Mouse (Mus musculus) CH12F3 (cell line): Measurements from ENCODE around the gene Tom1l2.

ENCODE experiments used
- in situ Hi-C: fragments of 300-500 bp; cut with MboI; formaldehyde crosslinking; loops from 2 replicates; pipeline ENCODE4 v1.14.3; 2020; ENCODE audit warnings: low sequenced_read_pairs

Gene Tom1l2

GRCm38 (mm10) chr11:60351388-60351787, 1.3 kb downstream of the Tom1l2 start:
- in situ Hi-C loops, result no loop called here

- in situ Hi-C loops, result no loop called here
These were observed 6.2 kb downstream of the Tom1l2 start for GRCm38 (mm10) chr11:60346537-60346936.

GRCm38 (mm10) chr11:60345868-60346267, 6.8 kb downstream of the Tom1l2 start:
- in situ Hi-C loops, result no loop called here

DNA sequence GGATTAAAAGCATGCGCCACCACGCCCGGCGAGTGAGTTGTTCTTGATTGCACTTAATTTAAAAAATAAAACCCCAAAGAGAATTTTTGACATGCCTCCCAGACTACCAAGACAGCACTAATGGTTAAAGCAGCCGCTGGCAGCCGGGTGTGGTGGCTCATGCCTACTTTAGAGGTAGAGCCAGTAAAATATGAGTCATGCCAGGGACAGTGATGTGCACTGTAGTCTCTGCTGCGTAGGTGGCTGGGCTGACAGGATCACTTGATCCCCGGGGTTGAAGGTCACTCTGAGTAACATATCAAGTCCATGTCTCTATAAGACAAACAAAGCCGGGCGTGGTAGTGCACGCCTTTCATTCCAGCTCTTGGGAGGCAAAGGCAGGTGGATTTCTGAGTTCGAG, 13.3 kb downstream of the Tom1l2 start:
- in situ Hi-C loops, result no loop called here

DNA sequence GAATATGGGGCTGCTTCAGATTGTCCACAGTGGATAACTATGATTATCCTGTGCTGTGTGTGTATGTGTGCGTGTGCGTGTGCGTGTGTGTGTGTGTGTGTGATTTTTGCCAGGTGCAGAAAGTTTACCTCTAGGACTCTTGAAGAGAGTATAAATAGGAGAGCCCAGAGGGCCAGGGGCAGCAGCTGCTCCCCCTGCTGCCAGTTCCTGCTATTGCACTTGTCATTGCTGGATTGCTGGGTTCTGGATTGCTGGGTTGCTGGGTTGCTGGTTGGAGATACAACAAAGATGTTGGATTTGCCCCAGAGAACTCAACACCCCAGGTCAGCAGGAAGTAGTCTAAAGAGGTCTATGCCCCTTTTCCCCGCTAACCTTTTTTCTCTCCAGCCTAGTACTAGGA, 14.4 kb downstream of the Tom1l2 start:
- in situ Hi-C loops, result no loop called here

DNA sequence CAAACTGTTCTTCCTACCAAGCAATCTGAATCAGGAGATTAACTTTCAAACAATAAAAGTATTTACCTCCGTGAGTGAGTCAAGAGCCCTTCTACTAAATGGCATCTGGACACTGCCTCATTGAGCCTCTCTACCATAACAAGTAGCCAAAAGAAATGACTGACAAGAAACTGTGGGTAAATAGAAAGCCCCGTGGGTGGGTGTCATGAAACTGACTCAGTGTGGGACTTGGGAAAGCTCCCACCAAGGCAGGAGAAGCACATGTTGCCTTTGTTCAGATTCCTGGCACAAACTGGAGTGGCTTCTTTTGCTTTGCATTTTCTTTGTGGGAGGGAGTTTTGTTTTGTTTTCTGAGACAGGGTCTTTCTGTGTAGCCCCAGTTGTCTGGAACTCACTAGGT, 16.9 kb downstream of the Tom1l2 start:
- in situ Hi-C loops, result no loop called here

GRCm38 (mm10) chr11:60334124-60334523, 18.6 kb downstream of the Tom1l2 start:
- in situ Hi-C loops, result no loop called here

- in situ Hi-C loops, result no loop called here
These were observed 19.2 kb downstream of the Tom1l2 start for GRCm38 (mm10) chr11:60333461-60333860.

GRCm38 (mm10) chr11:60330551-60330950, 22.2 kb downstream of the Tom1l2 start:
- in situ Hi-C loops, result no loop called here

- in situ Hi-C loops, result no loop called here
These were observed 29.0 kb downstream of the Tom1l2 start for GRCm38 (mm10) chr11:60323731-60324130.

- in situ Hi-C loops, result no loop called here
These were observed 31.3 kb downstream of the Tom1l2 start for GRCm38 (mm10) chr11:60321438-60321837.

GRCm38 (mm10) chr11:60320426-60321037, 32.2 kb downstream of the Tom1l2 start:
- in situ Hi-C loops, result no loop called here

DNA sequence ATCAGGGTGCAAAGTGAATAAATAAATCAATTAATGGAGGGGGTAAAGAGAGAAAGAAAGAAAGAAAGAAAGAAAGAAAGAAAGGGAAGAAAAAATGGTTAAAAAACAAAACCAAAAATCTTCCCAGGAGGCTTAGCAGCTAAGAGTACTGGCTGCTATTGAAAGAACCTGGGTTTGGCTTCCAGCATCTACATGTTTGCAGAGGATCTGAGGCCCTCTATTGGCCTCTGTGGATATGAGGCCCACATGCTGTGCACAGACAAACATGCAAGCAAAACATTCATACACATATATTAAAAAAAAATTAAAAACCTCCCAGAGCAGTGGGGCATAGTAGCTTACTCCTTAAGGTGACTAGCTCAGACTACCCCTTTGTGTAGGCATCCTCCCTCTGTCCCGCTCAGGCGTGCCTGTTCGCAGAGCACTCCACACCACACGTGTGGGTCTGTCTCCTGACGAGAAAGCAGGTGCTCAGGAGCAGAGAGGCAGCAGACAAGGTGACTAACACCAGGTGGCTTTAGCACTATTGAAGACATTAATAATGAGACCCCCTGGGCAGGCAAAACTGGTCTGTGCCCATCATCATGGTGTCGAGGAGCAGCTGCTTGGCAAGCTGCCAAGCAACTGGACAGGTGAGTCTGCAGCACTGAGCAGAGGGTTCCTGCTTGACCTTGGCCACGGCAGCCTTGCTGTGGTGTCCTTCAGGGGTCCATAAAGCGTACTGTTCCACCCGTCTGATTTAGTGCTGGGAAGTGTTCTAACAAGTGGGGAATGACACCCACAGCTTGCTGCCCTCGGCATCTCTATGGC, 33.2 kb downstream of the Tom1l2 start:
- in situ Hi-C loops, result no loop called here

DNA sequence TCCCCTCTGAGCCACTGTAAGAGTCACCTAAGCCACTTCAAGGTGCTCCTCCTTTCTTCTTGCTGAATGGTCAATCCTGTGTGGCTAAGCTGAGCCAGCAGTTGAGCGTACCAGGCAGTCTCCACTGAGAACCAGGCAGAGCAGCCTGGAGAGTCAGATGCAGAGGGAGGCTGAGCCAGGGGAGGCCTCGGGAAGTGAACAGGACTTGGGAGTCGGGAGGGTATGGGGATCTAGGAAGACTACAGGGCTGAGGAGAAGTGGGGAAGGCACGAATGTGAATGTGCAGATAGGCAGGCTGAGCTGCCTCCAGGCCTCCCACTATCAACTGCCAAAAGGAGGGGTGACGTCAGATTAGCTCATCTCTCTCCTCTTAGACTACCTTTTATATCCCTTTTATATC, 34.0 kb downstream of the Tom1l2 start:
- in situ Hi-C loops, result no loop called here

DNA sequence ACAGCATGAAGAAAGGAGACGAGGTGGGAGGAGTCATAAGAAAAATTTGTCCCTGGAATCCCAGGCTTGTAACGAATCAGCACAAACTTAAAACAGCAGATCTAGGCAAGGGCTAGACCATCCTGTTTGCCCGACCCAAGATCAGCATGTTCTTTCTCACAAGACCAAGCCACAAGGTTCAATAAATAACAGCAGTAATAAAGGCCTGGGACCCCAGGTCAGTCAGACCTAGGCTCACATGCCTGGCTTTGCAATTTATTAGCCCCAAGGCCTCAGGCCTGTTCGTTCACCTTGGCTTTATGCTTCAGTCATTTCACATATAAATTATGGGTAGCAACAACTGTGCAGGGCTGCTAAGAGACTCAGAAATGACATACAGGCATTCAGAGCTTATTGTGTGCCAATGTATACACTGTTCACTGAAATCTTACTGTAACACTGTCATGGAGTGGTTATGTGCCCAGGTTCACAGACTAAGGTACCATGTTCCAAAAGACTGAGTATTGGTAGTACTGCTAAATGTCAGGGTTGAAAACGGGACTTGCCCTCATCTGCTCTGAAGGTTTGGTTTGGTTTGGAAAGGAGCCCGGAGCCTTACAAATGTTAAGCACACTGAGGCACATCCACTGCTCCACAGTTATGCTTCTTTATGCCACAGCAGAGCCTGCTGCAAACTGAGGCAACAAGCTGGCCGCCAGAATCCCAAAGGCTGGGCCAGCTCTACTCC, 35.2 kb downstream of the Tom1l2 start:
- in situ Hi-C loops, result no loop called here

GRCm38 (mm10) chr11:60316883-60317282, 35.8 kb downstream of the Tom1l2 start:
- in situ Hi-C loops, result no loop called here

GRCm38 (mm10) chr11:60316250-60316649, 36.5 kb downstream of the Tom1l2 start:
- in situ Hi-C loops, result no loop called here

GRCm38 (mm10) chr11:60311025-60311854, 41.5 kb downstream of the Tom1l2 start:
- in situ Hi-C loops, result no loop called here

DNA sequence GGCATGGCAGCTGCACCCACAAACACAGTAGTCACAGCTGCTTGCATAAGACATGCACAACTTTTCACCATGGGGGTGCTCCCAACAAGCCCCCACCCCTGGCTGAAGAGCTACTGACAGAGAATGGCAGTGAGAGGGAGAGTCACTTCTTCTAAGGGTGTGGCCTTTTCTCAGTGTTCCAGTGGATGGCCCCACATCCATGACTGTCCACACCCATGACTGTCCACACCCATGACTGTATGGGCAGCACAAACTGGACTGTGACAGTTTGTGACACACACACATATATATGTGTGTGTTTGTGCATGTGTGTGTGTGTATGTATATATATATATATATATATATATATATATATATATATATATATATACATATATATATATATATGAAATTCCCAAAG, 42.8 kb downstream of the Tom1l2 start:
- in situ Hi-C loops, result no loop called here

DNA sequence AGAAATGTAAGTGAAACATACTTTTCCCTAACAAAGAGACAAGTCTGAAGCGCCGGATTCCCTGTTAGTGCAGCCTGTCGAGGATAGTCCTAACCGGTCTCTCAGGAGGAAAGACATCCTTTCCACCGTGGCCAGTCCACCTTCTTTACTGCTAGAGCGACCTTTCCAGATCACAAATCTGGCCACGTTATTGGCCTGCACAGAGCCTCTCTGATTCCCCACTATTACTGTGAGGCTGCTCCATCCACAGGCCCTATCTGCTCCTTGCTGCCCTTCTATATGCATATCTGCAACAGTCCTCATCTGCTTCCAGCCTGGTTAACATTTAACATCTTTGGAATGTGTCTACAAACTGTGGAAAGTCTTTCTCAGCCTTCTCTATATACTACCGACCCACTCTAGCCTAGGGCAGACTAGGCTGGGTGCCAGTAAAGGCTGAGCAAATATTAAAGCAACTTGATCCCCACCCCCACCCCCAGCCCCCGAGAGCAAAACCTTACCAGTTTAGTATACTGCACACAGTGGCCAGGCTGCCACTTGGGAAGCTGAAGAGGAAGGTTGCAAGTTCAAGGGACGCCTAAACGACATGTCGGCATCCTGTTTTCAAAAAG, 44.1 kb downstream of the Tom1l2 start:
- in situ Hi-C loops, result no loop called here

GRCm38 (mm10) chr11:60308061-60308460, 44.6 kb downstream of the Tom1l2 start:
- in situ Hi-C loops, result no loop called here
